Mouse (Mus musculus) embryonic facial prominence, embryonic 10.5 days (tissue): ENCODE results near the gene Megf6. TPM values are rescaled to one million over a fixed set of nuclear protein-coding genes. Genes with fewer than 3 reads are reported as not detected.

Experiments
- DNase-seq: peaks from one replicate; pipeline ENCODE4 v3.0.0-alpha.2; 2017; ENCODE audit warnings: low spot score
- H3K27ac ChIP-seq: fragments of 300-500 bp; sonication (generic); replicated peaks from 2 replicates; pipeline ENCODE4 v1.5.1; 2016; ENCODE audit warnings: mild to moderate bottlenecking
- H3K27me3 ChIP-seq: fragments of 300-500 bp; sonication (generic); replicated peaks from 2 replicates; pipeline ENCODE4 v1.6.1; 2016; ENCODE audit warnings: low read depth, mild to moderate bottlenecking; ENCODE audit not compliant: poor library complexity, severe bottlenecking
- H3K36me3 ChIP-seq: fragments of 300-500 bp; sonication (generic); replicated peaks from 2 replicates; pipeline ENCODE4 v1.6.1; 2016; ENCODE audit warnings: mild to moderate bottlenecking, moderate library complexity
- H3K4me1 ChIP-seq: fragments of 300-500 bp; sonication (generic); 2 replicates; pipeline ENCODE4 v1.6.1; 2016
- H3K4me3 ChIP-seq: fragments of 300-500 bp; sonication (generic); 2 replicates; pipeline ENCODE4 v1.5.1; 2016; ENCODE audit warnings: mild to moderate bottlenecking, moderate library complexity
- H3K9me3 ChIP-seq: fragments of 300-500 bp; sonication (generic); 2 replicates; pipeline ENCODE4 v1.6.1; 2016; ENCODE audit warnings: mild to moderate bottlenecking
- WGBS: fragments of 180-500 bp; shearing (Covaris S2); methylation state at CpG from one replicate; pipeline ENCODE4 v1.1.7; 2016; 5-methylcytosine and 5-hydroxymethylcytosine counted together
- polyA plus RNA-seq: library from polyadenylated mRNA; unstranded; fragments of >200 nt; fragmentation: Nextera tagmentation; extraction: Ambion mirVana; gene quantifications from 2 replicates; pipeline ENCODE4 v1.2.1, GENCODE M21; 2016

The Megf6 gene
- polyA plus RNA-seq, 1 experiment from 2014 or later: 38.7 TPM

- H3K4me1 ChIP-seq: peaks cover 52% of the 10 kb centered on the region
- no peaks in the 10 kb centered on the region for H3K9me3 ChIP-seq
- H3K27me3 ChIP-seq: peaks cover 23% of the 10 kb centered on the region
- H3K27ac ChIP-seq: peak overlapping the region; percentile 26
- WGBS: 36% methylated on average over 8 of the region's 8 CpGs
- no peak for DNase-seq
- no peak overlapping the region for H3K4me3 ChIP-seq
- H3K36me3 ChIP-seq: no peaks in the 10 kb centered on the region
Measured at GRCm38 (mm10) chr4:154294262-154294731, 123.8 kb downstream of the Megf6 start.

- 38% methylated on average over 9 of the region's 9 CpGs for WGBS
- Histone ChIP-seq H3K27ac (peak overlapping the region; percentile 62; the same call in 1 of the 2 replicates), H3K4me1 (peaks cover 60% of the 10 kb centered on the region), H3K27me3 (peaks cover 50% of the 10 kb centered on the region), H3K36me3 (no peaks in the 10 kb centered on the region), H3K4me3 (peak overlapping the region; percentile 31), H3K9me3 (no peaks in the 10 kb centered on the region)
- DNase-seq: peak; percentile 66
Measured at GRCm38 (mm10) chr4:154297761-154298160, 127.2 kb downstream of the Megf6 start.

- peak; percentile 67 for DNase-seq
- Histone ChIP-seq H3K4me1 (peaks cover 44% of the 10 kb centered on the region), H3K27ac (peak overlapping the region; percentile 63)
Measured at GRCm38 (mm10) chr4:154299541-154300271, 129.2 kb downstream of the Megf6 start.

GRCm38 (mm10) chr4:154301466-154301881, 130.9 kb downstream of the Megf6 start, which contains the start of gene Arhgef16:
Arhgef16 (minus strand) TSS chr4:154301676.
- 23% methylated on average over 7 of the region's 7 CpGs for WGBS
- H3K27ac ChIP-seq: no peak within 1 kb of the TSS
- peak; percentile 71 for DNase-seq
- no peaks in the 10 kb centered on the region for H3K9me3 ChIP-seq
- H3K4me3 ChIP-seq: peak within 1 kb of the TSS; percentile 62; the same call in 1 of the 2 replicates
- H3K4me1 ChIP-seq: peaks cover 35% of the 10 kb centered on the region
- H3K27me3 ChIP-seq: peaks cover 46% of the 10 kb centered on the region
- no peaks in the 10 kb centered on the region for H3K36me3 ChIP-seq

More at GRCm38 (mm10) chr4:154299541-154300271, 129.2 kb downstream of the Megf6 start:
- WGBS: under 1% methylated on average over 66 of the region's 66 CpGs
- H3K4me3 ChIP-seq: peak overlapping the region; percentile 62
- peaks cover 50% of the 10 kb centered on the region for H3K27me3 ChIP-seq
- H3K36me3 ChIP-seq: no peaks in the 10 kb centered on the region
- no peaks in the 10 kb centered on the region for H3K9me3 ChIP-seq

GRCm38 (mm10) chr4:154309131-154309530, 138.6 kb downstream of the Megf6 start:
- peaks cover 18% of the 10 kb centered on the region for H3K4me1 ChIP-seq
- whole genome bisulfite sequencing: 90% methylated on average over 2 of the region's 2 CpGs
- H3K4me3 ChIP-seq: no peak overlapping the region
- DNase-seq: no peak
- H3K27me3 ChIP-seq: peaks cover 7% of the 10 kb centered on the region
- H3K9me3 ChIP-seq: no peaks in the 10 kb centered on the region
- no peak overlapping the region for H3K27ac ChIP-seq
- no peaks in the 10 kb centered on the region for H3K36me3 ChIP-seq

- no peak for DNase-seq
- 80% methylated on average over 9 of the region's 9 CpGs for WGBS
- Histone ChIP-seq H3K36me3 (no peaks in the 10 kb centered on the region), H3K9me3 (no peaks in the 10 kb centered on the region), H3K4me3 (no peak overlapping the region), H3K27me3 (peaks cover 7% of the 10 kb centered on the region), H3K4me1 (peaks cover 18% of the 10 kb centered on the region), H3K27ac (no peak overlapping the region)
Measured at GRCm38 (mm10) chr4:154310576-154311262, 140.2 kb downstream of the Megf6 start.

GRCm38 (mm10) chr4:154312143-154312812, 141.7 kb downstream of the Megf6 start:
- no peak for DNase-seq
- peaks cover 24% of the 10 kb centered on the region for H3K4me1 ChIP-seq
- H3K9me3 ChIP-seq: no peaks in the 10 kb centered on the region
- peaks cover under 1% of the 10 kb centered on the region; the same call in 1 of the 2 replicates for H3K36me3 ChIP-seq
- H3K27me3 ChIP-seq: peaks cover 7% of the 10 kb centered on the region
- no peak overlapping the region for H3K4me3 ChIP-seq
- 95% methylated on average over 2 of the region's 2 CpGs for WGBS
- peak overlapping the region; percentile 59; the same call in 1 of the 2 replicates for H3K27ac ChIP-seq

GRCm38 (mm10) chr4:154312935-154313621, 142.5 kb downstream of the Megf6 start:
- Histone ChIP-seq H3K4me1 (peaks cover 31% of the 10 kb centered on the region), H3K36me3 (peaks cover 9% of the 10 kb centered on the region), H3K27ac (peak overlapping the region; percentile 59), H3K9me3 (no peaks in the 10 kb centered on the region), H3K27me3 (peaks cover 7% of the 10 kb centered on the region), H3K4me3 (no peak overlapping the region)
- DNase-seq: no peak
- 22% methylated on average over 4 of the region's 4 CpGs for WGBS

GRCm38 (mm10) chr4:154313622-154313967, 143.1 kb downstream of the Megf6 start:
- Histone ChIP-seq H3K27ac (no peak overlapping the region), H3K9me3 (no peaks in the 10 kb centered on the region), H3K4me3 (no peak overlapping the region), H3K4me1 (peaks cover 31% of the 10 kb centered on the region), H3K36me3 (peaks cover 13% of the 10 kb centered on the region), H3K27me3 (peaks cover 7% of the 10 kb centered on the region)
- WGBS: 69% methylated on average over 11 of the region's 11 CpGs
- DNase-seq: no peak

Other genes with a start within 250 kb of the Megf6 start
- 114 and 118 TPM in 2 replicates for gene A430005L14Rik, start 213.5 kb upstream of the Megf6 start, polyA plus RNA-seq
- gene Dffb, start 195.6 kb upstream of the Megf6 start, polyA plus RNA-seq: 12.1 and 13.8 TPM in 2 replicates
- gene Cep104, start 195.5 kb upstream of the Megf6 start, polyA plus RNA-seq: 20.5 and 23.5 TPM in 2 replicates
- 24.9 and 27.3 TPM in 2 replicates for gene Lrrc47, start 159.0 kb upstream of the Megf6 start, polyA plus RNA-seq
- 19.3 and 24.5 TPM in 2 replicates for gene Smim1, start 144.5 kb upstream of the Megf6 start, polyA plus RNA-seq
- not detected in 2 replicates for gene Ccdc27, start 128.1 kb upstream of the Megf6 start, polyA plus RNA-seq
- 0.59 and 0.97 TPM in 2 replicates for gene Trp73, start 30.5 kb upstream of the Megf6 start, polyA plus RNA-seq
- gene Wrap73, start 28.4 kb upstream of the Megf6 start, polyA plus RNA-seq: 45.5 and 50.1 TPM in 2 replicates
- 108 and 115 TPM in 2 replicates for gene Tprgl, start 10.1 kb upstream of the Megf6 start, polyA plus RNA-seq
- 9.9 and 10.3 TPM in 2 replicates for gene Arhgef16, start 130.9 kb downstream of the Megf6 start, polyA plus RNA-seq
- gene B230104I21Rik, start 165.4 kb downstream of the Megf6 start, polyA plus RNA-seq: not detected in 2 replicates